Mouse (Mus musculus) lung, postnatal 36 days (tissue): ENCODE measurements at regions not wholly inside any gene's neighbourhood (a gene's known extent, or its start where the extent isn't known, plus 50 kb on each side); places are given as distances from the start of the nearest gene placed in this dataset.

Experiments
- DNase-seq: peaks from one replicate; pipeline ENCODE4 v3.0.0; 2022; ENCODE audit warnings: mixed read lengths

DNA sequence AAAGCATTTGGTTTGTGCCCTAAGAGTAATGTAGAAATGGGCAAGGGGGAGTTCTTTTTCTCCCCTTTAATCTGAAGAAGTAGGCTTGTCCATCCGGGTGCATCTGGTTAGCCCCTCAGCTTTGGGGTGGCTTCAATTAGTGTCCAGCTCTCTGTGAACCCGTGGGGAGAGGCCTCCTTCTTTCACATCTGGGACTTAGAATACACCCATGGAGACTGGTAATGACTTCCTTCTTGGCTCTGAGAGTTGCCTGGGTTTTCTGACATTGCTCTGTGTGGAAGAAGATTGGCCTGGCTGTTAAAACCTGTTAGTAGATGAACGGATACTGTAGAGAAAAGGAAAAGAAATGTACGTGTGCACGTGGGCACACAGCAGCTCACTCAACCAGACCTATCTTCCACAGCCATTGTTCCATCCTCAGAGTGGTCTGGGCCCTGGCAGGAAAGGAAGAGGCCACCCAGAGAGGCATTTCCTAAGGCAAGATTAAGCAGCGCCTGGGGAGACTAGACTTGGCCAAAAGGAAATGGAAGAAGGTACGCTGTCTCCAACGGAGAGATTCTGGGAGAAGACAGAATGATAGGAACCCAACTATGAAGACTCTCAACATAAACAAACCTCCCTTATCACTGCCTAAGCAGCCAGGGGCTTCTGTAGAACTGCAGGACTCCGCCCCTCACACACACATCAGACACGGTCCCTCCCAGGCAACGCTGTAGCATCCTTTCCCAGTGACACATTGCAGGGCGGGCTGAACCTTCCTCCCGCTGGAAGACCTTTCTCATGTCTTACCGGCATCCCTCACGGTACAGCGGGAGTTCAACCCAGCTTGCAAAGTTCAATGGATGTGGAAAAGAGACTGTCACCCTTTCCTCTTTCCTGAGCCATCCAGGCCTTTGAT, 372.4 kb downstream of the Foxo1 start:
- DNase-seq: peak; percentile 40

DNA sequence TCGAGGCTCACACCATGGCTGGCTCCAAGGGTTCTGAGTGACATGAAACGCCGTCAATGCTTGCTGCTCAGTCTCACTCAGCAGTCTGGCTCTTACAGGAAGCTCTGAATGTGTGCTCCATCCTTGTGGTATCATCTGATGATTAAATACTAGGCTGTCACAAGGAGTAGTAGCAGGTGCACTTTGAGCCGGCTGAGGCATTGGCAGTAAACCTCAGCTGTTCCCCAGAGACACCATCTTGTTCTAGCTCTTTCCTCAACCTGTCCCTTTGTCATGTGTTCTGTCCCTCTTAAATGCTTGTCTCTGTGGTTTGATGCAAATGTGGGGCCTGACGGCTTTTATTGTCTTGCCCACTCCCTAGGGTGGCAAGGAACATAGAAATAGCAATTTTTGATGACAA, 370.7 kb downstream of the Foxo1 start:
- peak; percentile 35 for DNase-seq

DNA sequence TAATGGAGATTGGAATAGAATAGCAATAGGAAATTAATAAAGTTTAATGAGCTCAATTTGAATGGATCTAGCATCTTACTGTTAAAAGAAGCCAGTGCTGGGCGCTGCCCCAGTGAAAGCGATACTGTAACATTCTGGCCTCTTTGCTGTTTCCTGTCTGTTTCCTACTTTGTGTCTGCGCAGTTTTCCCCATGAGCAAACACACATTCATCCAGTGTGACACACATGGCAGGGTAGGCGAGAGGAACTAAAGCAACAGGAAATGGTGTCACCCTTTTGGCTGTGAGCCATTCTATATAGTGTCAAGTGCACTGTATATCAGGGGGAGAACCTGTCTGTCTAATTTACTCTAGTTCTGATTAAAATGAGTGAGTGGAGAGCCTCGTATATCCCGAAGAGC, 366.2 kb downstream of the Foxo1 start:
- DNase-seq: peak; percentile 82

DNA sequence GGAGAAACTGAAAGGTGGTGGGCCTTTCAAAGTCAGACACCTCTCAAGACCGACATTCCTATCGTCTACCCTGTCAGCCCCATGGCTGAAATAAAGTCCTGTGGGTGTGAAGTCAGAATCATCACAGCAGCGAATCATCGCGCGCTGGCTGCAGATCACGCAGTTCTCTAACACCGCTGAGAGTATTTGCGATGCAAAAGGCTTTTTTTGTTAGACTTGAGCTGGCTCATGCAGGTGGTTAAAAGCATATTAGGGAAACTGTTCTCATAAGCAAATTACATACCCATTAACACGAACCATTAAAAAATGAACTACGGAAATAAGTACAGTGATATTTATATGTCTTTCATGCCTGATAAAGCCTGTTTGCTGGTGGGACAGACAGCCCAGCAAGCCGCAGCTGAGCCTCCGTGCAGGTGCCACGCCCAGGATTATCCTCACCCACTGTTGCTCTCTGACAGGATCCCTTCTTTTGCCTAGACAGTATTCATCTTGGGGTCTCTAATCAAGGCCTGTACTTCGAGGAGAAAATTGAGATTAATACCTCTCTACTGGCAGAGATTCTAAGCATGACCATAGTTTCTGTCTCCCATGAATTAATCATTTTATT, 365.5 kb downstream of the Foxo1 start:
- DNase-seq: no peak

DNA sequence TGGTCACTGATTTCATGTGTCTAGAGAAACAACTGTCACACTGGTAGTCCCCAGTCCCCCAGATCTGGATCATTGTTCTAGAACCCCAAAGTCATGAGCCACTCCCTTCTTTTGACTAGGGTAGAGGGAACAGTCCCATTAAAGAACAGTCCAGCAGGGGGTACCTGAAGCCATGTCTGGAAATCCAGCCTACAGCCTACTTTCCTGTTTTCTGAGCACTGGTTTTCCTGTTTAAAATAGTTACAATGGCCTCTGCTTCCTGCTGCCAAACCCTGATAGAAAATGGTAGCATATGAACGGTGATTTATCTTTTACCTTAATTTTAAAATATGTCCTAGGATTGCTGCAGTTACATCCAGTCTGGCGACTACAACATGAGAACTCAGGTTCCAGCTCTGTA, 364.5 kb downstream of the Foxo1 start:
- DNase-seq: peak; percentile 44

DNA sequence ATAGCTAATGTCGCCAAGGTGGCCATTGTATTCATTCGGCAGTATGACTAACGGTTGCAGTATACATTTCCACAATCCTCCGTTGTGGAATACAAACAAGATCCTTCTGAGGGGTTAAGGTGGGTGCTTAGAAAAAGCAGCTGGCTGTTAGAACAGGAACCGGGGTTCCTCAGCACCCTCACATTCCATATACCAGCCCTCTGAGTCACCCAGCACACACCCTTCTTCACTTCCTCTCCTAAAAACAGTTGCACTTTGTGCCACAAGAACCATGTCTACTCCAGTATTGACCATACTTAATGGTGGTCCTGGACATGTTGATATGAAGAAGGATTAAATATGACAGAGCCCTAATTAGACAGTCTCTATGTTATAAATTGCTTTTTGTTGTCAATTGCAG, 362.1 kb downstream of the Foxo1 start:
- peak; percentile 49 for DNase-seq

DNA sequence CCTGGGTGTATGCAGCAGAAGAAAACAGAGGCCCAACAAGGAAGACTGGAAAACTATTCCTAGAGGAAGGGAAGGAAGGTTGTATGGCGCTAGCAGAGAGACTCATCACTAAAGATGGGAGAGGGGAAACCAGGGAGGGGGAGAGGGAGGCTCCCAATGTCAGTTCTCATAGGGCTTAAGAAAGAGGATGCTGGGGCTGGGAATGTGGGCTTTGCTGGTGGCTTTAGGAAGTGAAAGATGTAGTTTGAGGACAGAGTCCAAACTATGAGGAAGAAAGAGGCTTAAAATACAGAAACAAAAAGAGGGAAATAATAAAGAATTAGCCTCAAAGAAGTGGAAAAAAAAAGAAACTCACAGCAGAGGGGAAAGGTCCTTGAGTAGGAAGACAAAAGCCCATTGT, 357.0 kb downstream of the Foxo1 start:
- DNase-seq: no peak

DNA sequence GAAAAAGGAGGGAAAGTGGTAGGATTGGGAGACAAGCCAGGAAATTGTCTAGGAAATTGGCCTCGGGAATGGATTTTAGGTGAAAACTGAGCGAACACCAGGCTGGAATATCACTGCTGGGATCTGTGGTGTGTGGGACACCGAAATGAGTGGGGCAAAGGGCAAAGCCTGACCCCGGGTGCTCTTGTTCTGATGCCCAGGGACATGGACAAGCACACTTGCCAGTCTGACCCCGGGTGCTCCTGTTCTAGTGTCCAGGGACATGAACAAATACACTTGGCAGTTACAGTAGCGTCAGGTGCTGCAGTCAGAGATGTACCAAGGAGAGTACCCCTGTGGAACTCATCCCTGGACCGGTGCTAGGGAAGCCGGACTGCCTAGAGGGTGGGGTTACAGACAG, 354.4 kb downstream of the Foxo1 start:
- no peak for DNase-seq

DNA sequence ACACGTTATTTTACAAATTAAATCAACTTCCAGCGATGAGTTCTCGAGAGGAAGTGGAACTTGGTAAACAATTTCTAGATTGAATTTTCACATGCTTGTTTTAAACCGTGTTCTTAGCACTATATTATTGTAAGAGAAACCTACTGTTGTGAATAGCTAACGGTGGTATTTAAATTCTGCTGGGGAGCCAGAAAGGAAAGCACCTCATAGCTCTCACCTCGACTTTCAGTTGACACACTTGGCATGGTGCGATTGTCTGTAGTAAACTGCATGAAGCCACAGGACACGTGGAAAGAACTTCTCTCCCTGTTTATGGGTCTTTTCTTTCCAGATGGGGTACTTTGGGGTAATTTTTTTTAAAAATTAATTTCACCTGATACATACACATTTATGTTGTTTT, 353.8 kb downstream of the Foxo1 start:
- DNase-seq: no peak

DNA sequence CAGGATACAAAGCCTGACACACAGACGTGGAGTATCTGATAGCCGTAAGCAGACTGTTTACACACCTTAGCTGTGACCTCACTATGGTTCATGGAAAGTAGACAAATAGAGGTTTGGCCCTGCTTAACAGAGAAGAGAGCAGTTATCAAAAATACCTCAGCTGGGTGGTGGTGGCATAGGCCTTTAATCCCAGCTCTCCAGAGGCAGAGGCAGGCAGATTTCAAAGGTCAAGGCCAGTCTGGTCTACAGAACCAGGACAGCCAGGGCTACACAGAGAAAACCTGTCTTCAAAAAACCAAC, 350.7 kb downstream of the Foxo1 start:
- DNase-seq: no peak

DNA sequence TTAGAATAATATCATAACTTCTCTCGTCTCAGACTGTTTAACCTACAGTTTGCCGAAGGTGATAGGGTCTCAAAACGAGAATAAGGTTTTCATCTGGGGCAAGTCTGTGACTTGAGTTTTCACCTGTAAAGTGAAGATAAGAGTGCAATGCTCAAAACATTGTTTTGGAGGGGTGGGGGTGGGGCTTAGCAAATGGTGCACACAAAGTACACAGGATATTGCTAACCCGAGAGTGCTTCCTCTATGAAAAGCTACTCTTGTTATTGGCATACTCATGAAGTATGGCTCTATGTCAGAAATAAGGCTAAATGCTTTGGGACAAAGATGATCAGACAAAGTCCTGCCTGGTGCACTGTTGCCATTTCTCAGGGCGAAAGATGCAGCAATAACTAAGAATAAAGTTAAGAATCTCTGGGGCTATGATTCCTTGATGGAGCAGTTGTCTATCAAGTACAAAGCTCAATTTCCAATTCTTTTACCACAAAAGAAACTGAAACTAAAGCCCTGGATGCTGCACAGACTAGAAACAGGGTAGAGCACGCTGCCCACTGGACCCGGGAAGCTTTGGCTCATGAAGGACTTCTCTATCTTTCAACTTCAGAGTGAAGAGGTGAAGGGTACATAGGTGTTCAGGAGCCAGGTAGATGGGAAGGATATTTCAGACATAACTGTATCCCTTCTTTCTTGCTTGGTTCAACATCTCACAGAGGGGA, 350.2 kb downstream of the Foxo1 start:
- DNase-seq: no peak

DNA sequence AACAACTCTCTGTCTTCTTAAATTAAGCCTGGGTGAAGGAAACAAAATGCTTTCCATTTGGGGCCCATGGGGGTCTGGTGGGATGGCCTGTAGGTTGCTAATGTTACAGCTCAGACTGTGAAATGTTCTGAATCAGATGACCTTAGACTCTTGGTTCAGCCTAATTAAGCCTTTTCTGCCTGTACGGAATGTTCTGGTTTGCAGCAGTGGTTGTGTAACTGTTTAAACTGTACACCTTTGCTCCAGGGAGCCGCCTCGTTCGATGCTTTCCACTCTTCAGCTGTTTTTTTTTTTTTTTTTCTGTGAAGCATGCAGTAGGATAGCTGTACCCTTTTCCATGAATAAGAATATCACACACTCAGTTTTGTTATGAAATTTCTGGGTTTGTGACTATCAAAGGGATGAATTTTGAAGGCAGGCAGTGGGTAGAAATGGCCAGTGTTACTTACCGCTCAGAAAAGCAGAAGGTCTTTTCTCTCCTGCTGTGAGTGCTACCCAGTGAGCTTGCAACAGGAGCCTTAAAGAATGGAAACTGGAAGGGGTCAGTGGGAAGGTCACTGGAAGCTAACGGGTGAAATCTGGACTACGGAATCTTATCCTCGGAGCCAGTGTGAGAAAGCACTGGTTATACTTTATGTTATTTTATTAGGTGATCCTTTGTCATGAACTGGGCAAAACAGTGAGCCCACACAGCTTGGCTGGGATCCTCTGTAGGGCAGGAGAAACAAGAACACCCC, 349.4 kb downstream of the Foxo1 start:
- DNase-seq: peak; percentile 66

DNA sequence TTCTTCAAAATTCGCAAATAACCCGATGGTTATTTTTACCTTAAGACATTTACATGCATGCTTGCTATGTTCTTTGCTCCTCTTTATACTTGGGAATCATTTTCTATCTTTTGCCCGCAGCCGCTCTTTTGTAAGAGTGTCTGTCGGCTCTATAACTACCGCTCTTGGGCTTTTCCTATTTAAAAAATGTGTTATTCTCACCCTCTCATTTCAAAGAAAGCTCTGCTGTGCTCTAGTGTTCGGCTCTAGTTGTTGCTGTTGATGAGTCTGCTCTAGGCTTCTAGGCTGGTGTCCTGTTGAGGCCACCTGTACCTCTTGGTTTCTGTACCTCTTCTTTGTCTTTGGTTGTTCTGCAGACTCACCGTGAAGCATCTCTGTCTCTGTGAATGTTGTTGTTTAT, 343.7 kb downstream of the Foxo1 start:
- DNase-seq: no peak

DNA sequence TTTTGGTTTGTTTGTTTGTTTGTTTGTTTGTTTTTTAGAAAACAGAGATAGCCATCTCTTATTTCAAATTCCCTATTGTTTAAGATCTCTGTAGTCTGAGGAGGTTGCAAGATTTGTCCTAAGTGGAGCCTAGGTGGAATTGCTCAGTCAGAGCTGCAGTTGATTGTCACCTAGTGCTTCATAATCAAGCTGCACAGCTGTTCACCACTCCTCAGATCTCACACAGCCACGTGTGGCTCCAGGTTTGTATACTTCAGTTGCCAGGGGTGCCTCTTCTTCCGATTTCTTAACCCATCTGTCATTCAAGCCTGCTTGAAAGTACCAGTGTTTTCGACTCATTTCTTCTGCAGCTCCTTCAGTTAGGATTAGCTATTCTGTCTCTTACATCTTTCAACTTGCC, 342.3 kb downstream of the Foxo1 start:
- no peak for DNase-seq

DNA sequence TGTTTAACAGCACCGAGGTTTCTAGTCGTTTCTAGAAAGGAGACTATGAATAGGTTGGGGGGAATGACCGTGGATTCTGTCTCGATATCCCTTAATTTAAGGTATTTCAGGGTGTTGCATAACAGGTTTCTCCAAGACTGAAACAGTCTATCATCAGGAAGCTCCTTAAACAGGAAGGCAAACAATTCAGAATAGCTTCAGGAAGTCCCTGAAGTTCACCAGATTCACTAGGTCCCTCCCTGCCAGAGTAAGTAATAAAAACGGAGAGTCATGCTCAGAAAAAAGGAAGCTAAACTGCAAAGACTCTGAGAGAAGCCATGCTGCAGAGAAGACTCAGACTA, 339.9 kb downstream of the Foxo1 start:
- no peak for DNase-seq

DNA sequence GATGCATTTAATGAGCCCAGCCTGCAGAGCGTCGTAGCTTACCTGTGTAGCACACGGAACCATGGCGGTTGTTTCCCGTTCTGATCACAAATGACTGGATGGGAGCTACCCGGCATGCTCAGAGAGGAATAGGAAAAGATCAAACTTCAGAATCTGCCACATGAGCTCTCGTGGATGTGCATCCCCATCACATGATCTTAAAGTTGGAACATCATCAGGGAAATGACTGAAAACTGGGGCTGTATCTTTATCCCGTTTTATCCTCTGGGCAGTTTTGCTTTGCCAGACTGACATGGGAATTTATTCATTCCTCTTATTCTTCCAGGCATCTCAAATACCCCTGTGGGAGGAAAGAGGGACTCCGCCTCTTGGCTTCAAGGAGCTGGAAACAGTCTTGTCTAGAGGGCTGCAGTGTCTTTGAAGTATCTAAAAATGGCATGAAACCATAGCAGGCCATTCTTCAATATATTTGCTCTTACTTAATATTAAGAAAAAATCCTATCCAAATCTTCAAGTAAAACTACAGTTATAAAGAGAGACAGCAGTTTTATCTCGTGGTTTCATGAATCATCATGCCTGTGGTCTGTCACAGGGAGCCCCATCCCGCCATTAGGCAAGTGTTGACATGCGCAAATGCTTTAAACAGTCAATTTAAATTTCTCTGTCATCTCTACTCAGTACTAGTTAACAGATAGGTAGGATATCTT, 339.4 kb downstream of the Foxo1 start:
- peak; percentile 23 for DNase-seq

DNA sequence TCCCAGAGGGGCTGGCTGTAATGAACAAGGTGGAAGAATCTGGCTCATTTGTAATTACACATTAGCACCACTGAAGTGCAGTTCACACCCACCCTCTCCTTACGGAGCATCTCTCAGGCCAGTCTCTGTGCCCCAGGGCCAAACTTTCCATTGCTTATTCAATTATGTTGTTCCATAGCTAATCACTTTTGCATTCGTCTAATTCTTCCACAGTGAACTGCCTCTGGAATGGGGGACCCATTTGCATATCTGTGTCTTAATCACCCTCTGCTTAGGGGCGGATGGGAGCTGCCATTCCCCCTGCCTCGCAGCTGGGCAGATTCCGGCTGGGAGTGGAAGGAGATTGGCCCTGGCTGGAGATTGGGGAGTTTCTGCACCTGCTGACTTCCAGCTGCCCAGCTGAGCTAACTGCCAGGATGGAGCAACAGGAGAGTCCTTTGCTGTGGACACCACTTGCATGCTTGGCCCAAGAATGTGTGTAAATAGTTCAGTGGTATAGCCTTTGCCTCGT, 337.2 kb downstream of the Foxo1 start:
- DNase-seq: no peak

DNA sequence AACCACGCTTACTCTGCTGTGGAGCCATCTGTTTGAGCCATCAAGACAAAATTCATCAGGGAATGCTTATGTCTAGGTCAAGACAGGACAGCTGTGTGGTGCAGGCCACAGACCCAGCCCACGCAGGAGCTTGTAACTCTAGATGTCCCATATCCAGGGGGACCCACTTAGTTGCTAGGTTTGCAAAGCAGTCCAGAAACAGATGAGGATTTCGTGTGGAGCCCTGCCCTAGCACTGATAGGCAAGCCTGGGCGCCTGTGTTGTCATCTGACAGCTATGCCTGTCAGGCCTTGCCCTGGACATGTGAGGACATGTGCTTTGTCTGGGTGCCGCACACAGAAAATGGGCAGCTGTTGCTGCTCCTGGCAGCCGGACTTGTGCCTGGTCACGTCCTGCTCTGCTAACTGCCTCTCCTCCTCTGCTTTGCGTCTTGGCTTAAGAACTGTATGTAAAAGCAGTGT, 335.1 kb downstream of the Foxo1 start:
- DNase-seq: peak; percentile 63

DNA sequence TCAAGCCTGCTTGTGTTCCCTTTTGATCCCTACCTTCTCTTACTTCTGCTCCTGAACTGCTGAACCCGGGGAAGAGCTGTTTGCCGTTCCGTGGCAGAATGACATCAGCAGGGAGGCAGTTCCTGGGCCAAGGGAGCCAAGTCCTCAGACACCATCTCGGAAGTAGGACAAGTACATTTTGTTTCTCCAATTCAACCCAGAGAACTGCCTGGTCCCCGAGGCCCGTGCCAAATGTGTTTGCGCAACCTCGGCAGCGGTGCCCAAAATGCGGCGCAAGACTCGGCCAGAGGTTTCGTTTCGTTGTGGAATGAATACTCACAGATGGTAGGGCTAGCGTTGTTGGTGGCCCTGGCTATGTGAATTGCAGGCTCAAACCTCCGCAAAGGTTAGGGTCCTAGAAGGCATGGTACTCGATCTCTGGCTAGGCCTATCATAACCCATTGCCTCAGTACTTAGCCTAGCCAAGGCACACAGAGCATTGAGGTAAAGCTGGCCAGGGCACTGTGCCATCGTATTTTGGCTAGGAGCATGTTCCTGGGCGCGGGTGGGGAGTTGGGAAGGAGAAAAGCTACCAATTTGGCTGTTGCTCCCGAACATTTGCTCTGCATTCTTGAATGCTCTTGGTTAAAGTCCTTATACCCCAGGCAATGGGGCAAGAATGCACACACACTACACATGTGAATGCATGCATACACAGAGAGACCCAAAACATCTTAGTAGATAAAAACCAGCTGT, 333.0 kb downstream of the Foxo1 start:
- DNase-seq: peak; percentile 91

DNA sequence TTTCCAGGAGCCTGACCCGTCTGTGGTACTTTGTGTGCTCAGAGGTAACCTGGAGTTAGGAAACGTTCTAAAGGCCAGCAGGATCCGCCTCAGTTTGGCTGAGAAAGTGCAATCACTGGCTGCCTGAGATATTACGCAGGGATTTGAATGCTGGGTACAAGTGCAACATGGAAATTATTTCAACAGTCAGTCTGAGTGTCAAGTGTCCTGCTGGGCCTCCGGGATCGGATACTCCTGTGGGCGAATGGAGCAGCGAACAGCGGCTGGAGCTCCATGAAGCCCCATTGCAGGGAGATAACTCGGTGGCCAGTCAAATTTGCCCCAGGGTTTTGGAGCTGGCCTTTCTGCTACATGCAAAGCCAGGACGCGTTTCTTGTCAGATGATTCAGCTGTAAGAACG, 332.4 kb downstream of the Foxo1 start:
- DNase-seq: peak; percentile 75

DNA sequence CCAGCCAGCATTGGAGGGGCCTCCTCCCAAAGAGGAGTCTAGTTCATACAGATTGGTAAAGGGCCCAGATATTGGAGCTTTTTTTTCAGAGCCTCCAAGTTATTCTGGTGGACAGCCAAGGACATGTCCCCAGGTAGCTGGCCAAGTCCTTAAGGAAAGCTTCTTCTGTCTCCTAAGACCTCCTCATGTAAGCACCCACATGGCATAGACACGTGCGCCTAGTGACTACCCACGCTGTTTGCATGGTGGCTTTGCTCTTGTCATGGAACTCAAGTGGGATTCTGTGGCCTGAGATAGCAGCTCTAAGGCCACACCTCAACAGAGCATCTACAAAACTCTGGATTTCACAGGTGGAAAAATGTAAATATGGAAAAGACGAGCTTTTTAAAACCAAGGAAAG, 332.0 kb downstream of the Foxo1 start:
- peak; percentile 57 for DNase-seq

DNA sequence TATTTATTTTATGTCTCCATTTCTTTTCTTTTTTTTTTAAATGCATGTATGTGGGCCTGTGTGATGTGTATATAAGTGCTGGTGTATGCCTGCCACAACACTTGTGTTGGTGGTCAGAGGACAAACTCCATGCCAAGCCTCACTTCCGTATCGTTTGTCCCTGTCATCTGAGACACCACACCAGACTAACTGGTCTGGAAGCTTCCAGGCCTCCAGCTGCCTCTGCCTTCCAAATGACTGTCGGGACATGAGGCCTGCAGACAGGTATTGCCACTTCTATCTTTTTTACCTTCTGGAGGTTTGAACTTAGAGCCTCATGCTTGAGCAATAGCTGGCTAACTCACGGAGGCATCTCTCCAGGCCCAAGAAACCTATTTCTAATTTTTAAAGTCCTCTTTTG, 318.3 kb downstream of the Foxo1 start:
- no peak for DNase-seq
